Mouse (Mus musculus) forebrain, embryonic 14.5 days (tissue): ENCODE data around the gene Hist1h3e. TPM values are rescaled to one million over a fixed set of nuclear protein-coding genes. Genes with fewer than 3 reads are reported as not detected.
"Not testable (repeated sequence)": the region's sequence is repeated elsewhere in the genome, so short reads cannot be mapped to it uniquely, and the experiment has no call there.

Experiments used
- ATAC-seq: fragments of 200-750 bp; cut with Nextera tagmentation; 2 replicates; pipeline ENCODE4 v1.8.0; 2017; ENCODE audit warnings: mild to moderate bottlenecking, moderate library complexity
- DNase-seq: peaks from one replicate; pipeline ENCODE4 v3.0.0-alpha.2; 2015; ENCODE audit warnings: low spot score
- H3K27ac ChIP-seq: fragments of 300-500 bp; sonication (generic); 2 replicates; pipeline ENCODE4 v1.5.1; 2014; ENCODE audit warnings: low read depth, mild to moderate bottlenecking, control low read depth, low read length, moderate library complexity
- H3K27me3 ChIP-seq: fragments of 300-500 bp; sonication (generic); replicated peaks from 2 replicates; pipeline ENCODE4 v1.6.1; 2014; ENCODE audit warnings: low read length, control low read depth, mixed read lengths; ENCODE audit not compliant: control insufficient read depth, insufficient read depth
- H3K36me3 ChIP-seq: fragments of 300-500 bp; sonication (generic); 2 replicates; pipeline ENCODE4 v1.6.1; 2014; ENCODE audit warnings: low read length, control low read depth; ENCODE audit not compliant: control insufficient read depth, insufficient read depth
- H3K4me1 ChIP-seq: fragments of 300-500 bp; sonication (generic); 2 replicates; pipeline ENCODE4 v1.6.1; 2014; ENCODE audit warnings: antibody characterized with exemption, low read length, control low read depth; ENCODE audit not compliant: control insufficient read depth, insufficient read depth
- H3K4me2 ChIP-seq: fragments of 300-500 bp; sonication (generic); 2 replicates; pipeline ENCODE4 v1.6.1; 2014; ENCODE audit warnings: mild to moderate bottlenecking, control low read depth, low read length
- H3K4me3 ChIP-seq: fragments of 300-500 bp; sonication (generic); 2 replicates; pipeline ENCODE4 v1.5.1; 2014; ENCODE audit warnings: low read depth, low read length, control low read depth
- H3K9ac ChIP-seq: fragments of 300-500 bp; sonication (generic); 2 replicates; pipeline ENCODE4 v1.6.1; 2014; ENCODE audit warnings: mild to moderate bottlenecking, low read length, control low read depth, moderate library complexity
- H3K9me3 ChIP-seq: fragments of 300-500 bp; sonication (generic); replicated peaks from 2 replicates; pipeline ENCODE4 v1.6.1; 2016; ENCODE audit warnings: low read length, control low read depth, mixed read lengths; ENCODE audit not compliant: control insufficient read depth
- WGBS: fragments of 180-500 bp; shearing (Covaris S2); extraction: QIAGEN DNeasy Blood & Tissue Kit; methylation state at CpG from one replicate; pipeline ENCODE4 v1.1.7; 2014; 5-methylcytosine and 5-hydroxymethylcytosine counted together
- polyA plus RNA-seq: library from polyadenylated mRNA; unstranded; fragments of >200 nt; fragmentation: Nextera tagmentation; extraction: Ambion mirVana; gene quantifications from 2 replicates; pipeline ENCODE4 v1.2.1, GENCODE M21; 2014

Gene Hist1h3e
- polyA plus RNA-seq, 1 experiment from 2014 or later = 5.7 TPM

DNA sequence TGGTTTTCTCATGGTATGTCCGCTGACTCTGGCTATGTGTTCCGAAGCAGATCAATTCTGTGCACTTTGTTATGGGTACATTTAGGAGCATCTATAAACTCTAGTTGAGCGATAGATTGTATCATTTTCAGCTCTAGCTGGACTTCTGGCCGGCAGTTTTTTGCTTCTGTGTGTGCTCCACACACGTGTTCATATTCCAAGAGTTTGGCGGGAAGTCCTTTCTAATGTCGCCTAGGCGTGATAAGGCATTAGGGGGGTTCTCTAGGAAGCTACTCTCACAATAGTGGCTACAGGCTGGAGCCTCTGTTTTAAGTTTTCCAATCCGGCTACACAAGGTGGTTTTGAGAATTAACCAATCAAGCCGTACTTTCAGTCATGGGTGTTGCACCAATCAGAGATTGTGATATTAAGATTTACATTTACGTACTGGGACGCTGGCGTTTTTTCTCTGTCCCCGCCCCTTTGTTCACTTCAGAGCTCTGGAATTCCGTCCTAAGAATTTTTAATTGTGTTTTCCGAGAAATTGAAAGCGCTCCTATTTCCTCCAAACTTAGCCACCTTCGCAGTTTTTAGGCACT is 6.2 kb downstream of the Hist1h3e start:
- 0 out of 2 replicates have a peak, but pooled peaks cover 8% of the 10 kb centered on the region for H3K4me1 ChIP-seq
- H3K4me2 ChIP-seq = peak overlapping the region; percentile 94
- peak; percentile 98 for DNase-seq
- no peaks in the 10 kb centered on the region for H3K36me3 ChIP-seq
- peak overlapping the region; percentile 95 for H3K27ac ChIP-seq
- no peaks in the 10 kb centered on the region for H3K27me3 ChIP-seq
- peak overlapping the region; percentile 88 for H3K9ac ChIP-seq
- H3K9me3 ChIP-seq = no peaks in the 10 kb centered on the region
- peak overlapping the region; percentile 53 for H3K4me3 ChIP-seq
- peak; percentile 76 for ATAC-seq
- WGBS = 0% methylated on average over 18 of the region's 18 CpGs

DNA sequence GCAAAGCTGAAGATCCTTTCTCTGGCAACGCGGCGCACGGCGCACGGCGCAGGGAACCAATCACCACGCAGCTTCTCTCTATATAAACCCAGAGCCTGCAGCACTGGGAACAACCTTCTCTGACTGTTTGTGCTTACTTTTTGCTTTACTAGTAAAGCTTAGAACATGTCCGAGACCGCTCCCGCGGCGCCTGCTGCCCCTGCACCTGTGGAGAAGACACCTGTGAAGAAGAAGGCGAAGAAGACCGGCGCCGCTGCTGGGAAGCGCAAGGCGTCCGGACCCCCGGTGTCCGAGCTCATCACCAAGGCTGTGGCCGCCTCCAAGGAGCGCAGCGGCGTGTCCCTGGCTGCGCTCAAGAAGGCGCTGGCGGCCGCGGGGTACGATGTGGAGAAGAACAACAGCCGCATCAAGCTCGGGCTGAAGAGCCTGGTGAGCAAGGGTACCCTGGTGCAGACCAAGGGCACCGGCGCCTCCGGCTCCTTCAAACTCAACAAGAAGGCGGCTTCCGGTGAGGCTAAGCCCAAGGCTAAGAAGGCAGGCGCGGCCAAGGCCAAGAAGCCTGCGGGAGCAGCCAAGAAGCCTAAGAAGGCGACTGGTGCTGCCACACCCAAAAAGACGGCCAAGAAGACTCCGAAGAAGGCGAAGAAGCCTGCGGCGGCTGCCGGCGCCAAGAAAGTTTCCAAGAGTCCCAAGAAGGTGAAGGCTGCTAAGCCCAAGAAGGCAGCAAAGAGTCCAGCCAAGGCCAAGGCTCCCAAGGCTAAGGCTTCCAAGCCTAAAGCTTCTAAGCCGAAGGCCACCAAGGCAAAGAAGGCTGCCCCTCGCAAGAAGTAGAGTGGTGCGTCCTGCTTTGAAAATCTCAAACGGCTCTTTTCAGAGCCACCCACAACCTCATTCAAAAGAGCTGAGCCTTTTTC is 7.0 kb downstream of the Hist1h3e start:
- Histone ChIP-seq H3K4me3 (peak overlapping the region; percentile 53), H3K27ac (peak overlapping the region; percentile 95), H3K4me1 (peaks cover 12% of the 10 kb centered on the region; the same call in 1 of the 2 replicates), H3K4me2 (peak overlapping the region; percentile 94), H3K9ac (peak overlapping the region; percentile 88), H3K36me3 (no peaks in the 10 kb centered on the region), H3K27me3 (no peaks in the 10 kb centered on the region), H3K9me3 (no peaks in the 10 kb centered on the region)
- under 1% methylated on average over 52 of the region's 54 CpGs for WGBS
- DNase-seq = peak; percentile 94
- peak; percentile 86 for ATAC-seq

DNA sequence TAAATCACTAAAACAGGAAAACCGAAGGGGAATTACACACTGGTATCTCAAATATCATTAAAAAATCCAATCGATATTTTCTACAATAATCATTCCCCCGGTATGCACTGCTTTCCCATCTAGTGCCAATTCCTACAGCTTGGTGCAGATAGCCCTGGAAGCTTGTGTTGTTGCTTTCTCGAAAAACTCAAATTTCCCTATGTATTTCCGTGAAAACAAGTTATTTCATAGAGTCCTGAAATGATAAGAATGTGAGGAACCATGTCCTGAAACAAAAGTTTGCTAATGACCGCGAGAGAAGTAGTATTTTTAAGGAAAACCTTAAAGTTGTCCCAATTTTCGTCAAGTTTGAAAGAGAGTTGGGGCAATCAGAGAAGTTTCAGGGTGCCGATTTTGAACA is 7.8 kb downstream of the Hist1h3e start:
- Histone ChIP-seq H3K4me2 (peak overlapping the region; percentile 94), H3K27ac (peak overlapping the region; percentile 95), H3K4me1 (peaks cover 12% of the 10 kb centered on the region; the same call in 1 of the 2 replicates), H3K27me3 (no peaks in the 10 kb centered on the region), H3K9me3 (no peaks in the 10 kb centered on the region), H3K4me3 (peak overlapping the region; percentile 53; the same call in 1 of the 2 replicates), H3K9ac (peak overlapping the region; percentile 88), H3K36me3 (no peaks in the 10 kb centered on the region)
- no peak for DNase-seq
- no peak for ATAC-seq
- WGBS = 22% methylated on average over 9 of the region's 9 CpGs

DNA sequence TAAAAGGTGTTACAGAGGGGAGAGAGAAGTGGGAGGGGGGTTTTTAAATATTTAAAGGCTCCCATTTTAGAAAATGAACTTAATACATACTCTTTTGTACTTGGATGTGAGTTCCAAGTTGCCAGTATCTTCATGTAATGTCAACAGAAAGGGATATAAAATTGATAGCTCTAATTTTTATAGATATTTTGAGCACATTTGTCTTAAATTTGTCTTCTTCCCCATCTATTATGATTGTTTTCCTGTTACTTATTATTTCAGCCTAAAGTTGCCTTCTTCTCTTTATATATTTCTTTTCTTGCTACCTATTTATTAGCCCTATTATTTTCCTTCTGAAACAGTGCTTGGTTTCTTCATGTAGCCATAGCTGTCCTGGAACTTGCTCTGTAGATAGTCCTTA is 9.2 kb downstream of the Hist1h3e start, which contains the start of gene Hist1h1d:
Gene Hist1h1d, plus strand, starts transcription at position 301 of the 400 bp plus-strand sequence.
- H3K36me3 ChIP-seq = no peaks in the 10 kb centered on the region
- H3K27me3 ChIP-seq = no peaks in the 10 kb centered on the region
- DNase-seq = no peak
- H3K9ac ChIP-seq = no peak within 1 kb of the TSS; the same call in 1 of the 2 replicates
- H3K4me3 ChIP-seq = peak within 1 kb of the TSS; percentile 37; the same call in 1 of the 2 replicates
- H3K4me1 ChIP-seq = peaks cover 12% of the 10 kb centered on the region; the same call in 1 of the 2 replicates
- no peaks in the 10 kb centered on the region for H3K9me3 ChIP-seq
- ATAC-seq = no peak
- H3K27ac ChIP-seq = peak within 1 kb of the TSS; percentile 95
- H3K4me2 ChIP-seq = peak within 1 kb of the TSS; percentile 94

DNA sequence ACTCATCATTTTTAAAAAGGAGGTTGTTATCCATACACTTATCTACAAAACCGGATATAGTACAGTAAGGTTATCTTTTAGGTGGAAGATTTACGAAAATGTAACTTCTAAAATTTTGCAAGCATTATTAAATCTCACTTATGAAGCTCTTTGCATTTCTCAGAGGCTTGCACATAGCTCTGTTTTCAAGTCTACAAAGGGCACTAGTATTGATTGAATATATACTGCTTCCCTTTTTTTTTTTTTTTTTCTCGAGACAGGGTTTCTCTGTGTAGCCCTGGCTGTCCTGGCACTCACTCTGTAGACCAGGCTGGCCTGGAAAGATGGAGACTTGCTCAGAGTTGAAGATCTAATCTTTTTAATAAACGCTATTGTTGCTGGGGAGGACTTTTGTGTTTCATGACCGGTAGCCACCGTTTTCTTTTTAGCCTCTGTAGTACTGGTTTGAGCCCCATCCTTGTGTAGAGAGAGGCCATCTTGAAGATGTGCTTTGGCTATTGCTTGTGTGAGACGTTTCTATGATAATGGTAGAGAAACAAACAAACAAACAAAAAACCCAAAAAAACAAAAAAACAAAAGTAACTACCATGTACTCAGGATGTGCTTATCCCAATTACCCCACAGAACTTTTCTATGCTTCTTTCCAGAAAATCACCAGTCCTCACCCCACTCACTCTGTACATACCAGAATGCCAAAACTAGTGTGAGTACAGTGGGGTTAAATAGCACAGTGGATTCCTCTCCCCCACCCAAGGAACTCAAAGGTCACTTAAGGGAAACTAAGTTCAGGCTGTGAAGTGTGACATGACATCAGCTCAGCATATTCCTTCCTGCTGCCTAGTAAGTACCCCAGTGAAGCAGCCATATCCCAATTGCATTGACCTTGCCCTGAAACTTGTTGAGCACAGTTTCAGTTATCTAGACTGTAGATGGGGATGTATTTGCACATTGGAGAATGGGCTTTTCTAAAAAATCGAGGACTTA is 9.9 kb downstream of the Hist1h3e start:
- DNase-seq (no peak), ATAC-seq (no peak)
- Histone ChIP-seq H3K4me2 (peak overlapping the region; percentile 54), H3K36me3 (no peaks in the 10 kb centered on the region), H3K9ac (peak overlapping the region; percentile 60; the same call in 1 of the 2 replicates), H3K27me3 (no peaks in the 10 kb centered on the region), H3K9me3 (no peaks in the 10 kb centered on the region), H3K4me1 (peaks cover 12% of the 10 kb centered on the region; the same call in 1 of the 2 replicates), H3K4me3 (peak overlapping the region; percentile 37), H3K27ac (peak overlapping the region; percentile 83)
- 51% methylated on average over 8 of the region's 8 CpGs for WGBS

DNA sequence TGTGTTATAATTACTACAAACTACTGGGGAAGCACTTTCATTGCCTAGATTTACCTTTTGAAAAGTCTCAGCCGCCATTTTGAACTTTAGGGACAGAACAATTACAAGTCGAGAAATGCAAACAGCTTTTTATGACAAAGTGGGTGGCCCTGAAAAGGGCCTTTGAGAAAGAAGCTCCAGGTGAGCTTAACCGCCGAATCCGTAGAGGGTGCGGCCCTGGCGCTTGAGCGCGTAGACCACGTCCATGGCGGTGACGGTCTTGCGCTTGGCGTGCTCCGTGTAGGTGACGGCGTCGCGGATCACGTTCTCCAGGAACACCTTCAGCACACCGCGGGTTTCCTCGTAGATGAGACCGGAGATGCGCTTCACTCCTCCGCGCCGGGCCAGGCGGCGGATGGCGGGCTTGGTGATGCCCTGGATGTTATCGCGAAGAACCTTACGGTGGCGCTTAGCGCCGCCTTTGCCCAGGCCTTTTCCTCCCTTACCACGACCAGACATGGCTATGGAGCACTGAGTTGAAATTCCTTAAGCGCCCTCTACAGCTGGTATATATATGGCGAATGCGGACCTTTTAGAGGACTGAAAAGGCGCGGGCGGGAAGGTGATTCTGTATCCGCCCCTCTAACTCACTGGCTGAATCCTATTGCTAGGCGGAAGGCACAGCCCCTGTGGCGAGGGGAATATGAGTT is 10.9 kb downstream of the Hist1h3e start, which contains the start of gene Hist1h4f:
Gene Hist1h4f, minus strand, starts transcription at position 503 of the 689 bp plus-strand sequence.
- DNase-seq (peak; percentile 97), ATAC-seq (peak; percentile 87)
- not testable (repeated sequence) for H3K36me3 ChIP-seq

DNA sequence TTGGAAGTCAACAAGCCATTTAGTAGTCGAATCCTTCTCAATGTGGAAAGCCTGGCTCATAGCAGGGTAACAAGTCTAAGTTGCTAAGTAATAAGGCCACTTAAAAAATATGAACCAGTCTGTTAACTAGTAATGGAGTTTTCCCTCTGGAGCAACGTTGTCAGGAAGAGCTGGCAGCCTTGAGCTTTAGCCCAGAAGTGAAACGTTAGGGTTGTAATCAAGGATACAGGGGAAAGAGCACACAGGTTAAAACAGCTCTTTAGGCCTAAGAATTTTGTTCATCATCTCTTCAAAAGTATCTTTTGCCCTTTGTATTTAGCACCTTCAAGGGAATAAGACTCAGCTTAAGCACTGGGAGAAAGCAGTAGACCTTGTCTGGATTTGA is 11.4 kb downstream of the Hist1h3e start:
- H3K9ac ChIP-seq = peak overlapping the region; percentile 60
- ATAC-seq = no peak
- H3K27ac ChIP-seq = peak overlapping the region; percentile 83
- H3K9me3 ChIP-seq = no peaks in the 10 kb centered on the region
- no peaks in the 10 kb centered on the region for H3K36me3 ChIP-seq
- peak overlapping the region; percentile 37 for H3K4me3 ChIP-seq
- WGBS = 7% methylated on average over 3 of the region's 3 CpGs
- peaks cover 6% of the 10 kb centered on the region; the same call in 1 of the 2 replicates for H3K4me1 ChIP-seq
- DNase-seq = no peak
- H3K4me2 ChIP-seq = peak overlapping the region; percentile 54
- H3K27me3 ChIP-seq = no peaks in the 10 kb centered on the region

More for the DNA sequence above, 10.9 kb downstream of the Hist1h3e start, which contains the start of gene Hist1h4f:
- peak within 1 kb of the TSS; percentile 54 for H3K4me2 ChIP-seq
- H3K27ac ChIP-seq = peak within 1 kb of the TSS; percentile 83
- not testable (repeated sequence) for H3K9me3 ChIP-seq, H3K27me3 ChIP-seq, H3K4me1 ChIP-seq
- H3K4me3 ChIP-seq = peak within 1 kb of the TSS; percentile 37
- under 1% methylated on average over 47 of the region's 47 CpGs for WGBS
- peak within 1 kb of the TSS; percentile 60 for H3K9ac ChIP-seq
